In the genomic region with DNA sequence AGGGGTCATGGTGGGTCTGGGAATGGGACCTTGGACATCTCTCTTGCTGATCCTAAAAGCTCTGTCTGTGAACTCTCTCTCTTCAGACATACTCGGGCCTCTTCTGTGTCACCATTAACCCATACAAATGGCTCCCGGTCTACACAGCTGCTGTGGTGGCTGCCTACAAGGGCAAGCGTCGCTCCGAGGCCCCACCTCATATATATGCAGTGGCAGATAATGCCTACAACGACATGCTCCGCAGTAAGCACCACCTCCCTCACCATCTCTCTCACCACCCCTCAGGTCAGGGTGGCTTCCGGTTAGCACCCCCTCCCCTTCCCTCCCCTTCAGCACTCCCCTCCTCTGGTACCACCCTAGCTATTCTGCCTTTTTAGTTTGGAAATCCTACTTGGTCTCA, we compare ENCODE assay signal across 9 mouse cellular contexts. TPM values are rescaled to one million over a fixed set of nuclear protein-coding genes. Genes with fewer than 3 reads are reported as not detected.
DNase-seq lines count a peak whose midpoint lies in the region; ATAC-seq and TF ChIP-seq lines count a peak whose summit lies in the region.
"Had no signal": no experiment of that assay in that cellular context is flagged by ENCODE, and none has a peak within 500 bp of the region (broad histone marks: within the 10 kb centered on the region; RNA-seq: fewer than 3 reads in every experiment).

No protein-coding gene starts in this region.

- no peak overlapping the region for H3K27ac ChIP-seq in kidney, embryonic 15.5 days
- no peak overlapping the region for H3K27ac ChIP-seq in embryonic facial prominence, embryonic 14.5 days (replicated peaks; ENCODE audit: low read depth, low read length)
- no peak overlapping the region for H3K27ac ChIP-seq in limb, embryonic 10.5 days

- H3K79me2 ChIP-seq in myocyte (ENCODE audit: control insufficient read depth, insufficient read depth): no peaks in the 10 kb centered on the region

- H3K27me3 ChIP-seq in kidney, embryonic 15.5 days: 0 out of 2 replicates have a peak, but pooled peaks cover 6% of the 10 kb centered on the region
- no peaks in the 10 kb centered on the region for H3K27me3 ChIP-seq in embryonic facial prominence, embryonic 14.5 days (replicated peaks; ENCODE audit: control insufficient read depth, insufficient read depth, low read length)
- H3K27me3 ChIP-seq in limb, embryonic 10.5 days (ENCODE audit: low read depth, poor library complexity, severe bottlenecking): peaks cover 14% of the 10 kb centered on the region
- peaks cover 4% of the 10 kb centered on the region for H3K27me3 ChIP-seq in myocyte (ENCODE audit: control insufficient read depth, insufficient read depth, insufficient read length)

- no peak for ATAC-seq in kidney, embryonic 15.5 days (replicated peaks; ENCODE audit: low FRiP score)
- no peak for ATAC-seq in embryonic facial prominence, embryonic 14.5 days (ENCODE audit: low read depth)
- ATAC-seq in erythroid progenitor cell, adult 5-6 weeks (replicated peaks; ENCODE audit: low FRiP score, poor library complexity, severe bottlenecking): no peak
- ATAC-seq: Patski had no signal

- H3K9ac ChIP-seq in kidney, embryonic 15.5 days: no peak overlapping the region
- H3K9ac ChIP-seq in embryonic facial prominence, embryonic 14.5 days (ENCODE audit: low read depth, low read length): no peak overlapping the region

- TF ChIP-seq POLR2A in myocyte (IDR thresholded peaks at IDR 0.05; ENCODE audit: insufficient read length, low read depth): peak; percentile 32

- no peaks in the 10 kb centered on the region for H3K36me3 ChIP-seq in kidney, embryonic 15.5 days
- H3K36me3 ChIP-seq in embryonic facial prominence, embryonic 14.5 days (ENCODE audit: control insufficient read depth, insufficient read depth, low read length): no peaks in the 10 kb centered on the region
- H3K36me3 ChIP-seq in limb, embryonic 10.5 days: no peaks in the 10 kb centered on the region
- no peaks in the 10 kb centered on the region for H3K36me3 ChIP-seq in myocyte (ENCODE audit: control insufficient read depth, insufficient read depth)

- 66% methylated on average over 8 of the region's 8 CpGs for WGBS in kidney, embryonic 15.5 days
- WGBS in embryonic facial prominence, embryonic 14.5 days: 72% methylated on average over 8 of the region's 8 CpGs
- WGBS in limb, embryonic 10.5 days: 63% methylated on average over 8 of the region's 8 CpGs

- no peak overlapping the region for H3K4me3 ChIP-seq in kidney, embryonic 15.5 days (replicated peaks)
- H3K4me3 ChIP-seq in embryonic facial prominence, embryonic 14.5 days (ENCODE audit: low read depth, low read length): no peak overlapping the region
- peak overlapping the region; percentile 45 for H3K4me3 ChIP-seq in limb, embryonic 10.5 days
- H3K4me3 ChIP-seq in myocyte: peak overlapping the region; percentile 18

- peak overlapping the region; percentile 59 for H3K4me2 ChIP-seq in kidney, embryonic 15.5 days
- H3K4me2 ChIP-seq in embryonic facial prominence, embryonic 14.5 days (ENCODE audit: low read depth, low read length): peak overlapping the region; percentile 50; the same call in 1 of the 2 replicates
- H3K4me2 ChIP-seq in myocyte (ENCODE audit: low read depth): peak overlapping the region; percentile 84

- H3ac ChIP-seq in myocyte (ENCODE audit: control insufficient read depth, insufficient read length): no peak overlapping the region

- H3K9me3 ChIP-seq in kidney, embryonic 15.5 days (replicated peaks): no peaks in the 10 kb centered on the region
- no peaks in the 10 kb centered on the region for H3K9me3 ChIP-seq in embryonic facial prominence, embryonic 14.5 days (ENCODE audit: control insufficient read depth, low read length)
- no peaks in the 10 kb centered on the region for H3K9me3 ChIP-seq in limb, embryonic 10.5 days (replicated peaks)

- no peak for DNase-seq in kidney, adult 8-10 months
- DNase-seq in embryonic facial prominence, embryonic 14.5 days (ENCODE audit: low spot score): no peak
- DNase-seq in limb, embryonic 10.5 days (ENCODE audit: low spot score): no peak
- DNase-seq in yolk sac, embryonic 10.5 days (ENCODE audit: low spot score): no peak
- no peak for DNase-seq in right cerebral cortex, postnatal 36 days (ENCODE audit: low spot score in 2 of 2)

- H3K4me1 ChIP-seq in kidney, embryonic 15.5 days: peaks cover 9% of the 10 kb centered on the region
- 0 out of 2 replicates have a peak, but pooled peaks cover 4% of the 10 kb centered on the region for H3K4me1 ChIP-seq in embryonic facial prominence, embryonic 14.5 days (ENCODE audit: control insufficient read depth, insufficient read depth, low read length)
- peaks cover 14% of the 10 kb centered on the region for H3K4me1 ChIP-seq in limb, embryonic 10.5 days

TF ChIP-seq in myocyte, 11 proteins besides CTCF, POLR2A, EP300 and RAD21:
- TF ChIP-seq TCF3 (IDR thresholded peaks at IDR 0.05; ENCODE audit: insufficient read length, low read depth) (no peak), MAX (IDR thresholded peaks at IDR 0.05; ENCODE audit: low read depth) (no peak), E2F4 (IDR thresholded peaks at IDR 0.05; ENCODE audit: insufficient read depth) (no peak), REST (IDR thresholded peaks at IDR 0.05; ENCODE audit: insufficient read depth, insufficient read length) (no peak), MYOG (IDR thresholded peaks at IDR 0.05; ENCODE audit: control insufficient read depth in 1 of 3, insufficient read depth in 1 of 3, insufficient read length in 2 of 3, low read depth in 2 of 3) (no peak), MYOD1 (IDR thresholded peaks at IDR 0.05; ENCODE audit: control insufficient read depth in 1 of 3, insufficient read length in 2 of 3, low read depth in 2 of 3) (no peak), SRF (IDR thresholded peaks at IDR 0.05; ENCODE audit: control insufficient read depth, insufficient read length, low read depth) (no peak), CEBPB (IDR thresholded peaks at IDR 0.05; ENCODE audit: insufficient read depth, poor library complexity, severe bottlenecking) (no peak), TCF12 (IDR thresholded peaks at IDR 0.05; ENCODE audit: insufficient read depth, poor library complexity, severe bottlenecking) (no peak), USF1 (IDR thresholded peaks at IDR 0.05; ENCODE audit: low read depth) (no peak), POLR2AphosphoS2 (IDR thresholded peaks at IDR 0.05; ENCODE audit: insufficient read length, low read depth) (no peak)
TF ChIP-seq in myocyte: peak in this region for 0.

RNA-seq across cellular contexts. Expression of a gene that starts 2.9 kb away (rescaled TPM):
- 0.93 and 1.7 TPM in 2 replicates for polyA plus RNA-seq in kidney, embryonic 15.5 days (2015; fragmentation: Nextera tagmentation; extraction: Ambion mirVana)
- polyA plus RNA-seq in embryonic facial prominence, embryonic 14.5 days (2014; fragmentation: Nextera tagmentation; extraction: Ambion mirVana): 4.6 and 5.3 TPM in 2 replicates
- 0.36 and 0.63 TPM in 2 replicates for polyA plus RNA-seq in limb, embryonic 10.5 days (2016; fragmentation: Nextera tagmentation; extraction: Ambion mirVana)
- 12.2 TPM for polyA plus RNA-seq in myocyte (2012; fragmentation: generic; extraction: Trizol)
- not detected in 2 replicates for total RNA-seq in erythroid progenitor cell, adult 5-6 weeks (2015; ENCODE audit: low replicate concordance)
- total RNA-seq in erythroid progenitor cell, adult 5-6 weeks (2017; ENCODE audit: low replicate concordance): not detected in 2 replicates

RNA-seq across cellular contexts. Expression of a gene that starts 21.3 kb away (rescaled TPM):
- 40.1 and 45.0 TPM in 2 replicates for polyA plus RNA-seq in kidney, embryonic 15.5 days (2015; fragmentation: Nextera tagmentation; extraction: Ambion mirVana)
- polyA plus RNA-seq in embryonic facial prominence, embryonic 14.5 days (2014; fragmentation: Nextera tagmentation; extraction: Ambion mirVana): 27.1 and 27.6 TPM in 2 replicates
- polyA plus RNA-seq in limb, embryonic 10.5 days (2016; fragmentation: Nextera tagmentation; extraction: Ambion mirVana): 24.3 and 25.1 TPM in 2 replicates
- polyA plus RNA-seq in myocyte (2012; fragmentation: generic; extraction: Trizol): 55.3 TPM
- 2.9 and 7.1 TPM in 2 replicates for total RNA-seq in erythroid progenitor cell, adult 5-6 weeks (2015; ENCODE audit: low replicate concordance)
- total RNA-seq in erythroid progenitor cell, adult 5-6 weeks (2017; ENCODE audit: low replicate concordance): 5.6 and 9.6 TPM in 2 replicates

Comparison
In these comparisons a context has a peak if more than half of its experiments do, and no peak if none do; other contexts are left out.
1. H3K4me3 ChIP-seq: peak in limb, embryonic 10.5 days (single experiment) and myocyte (single experiment); none in kidney, embryonic 15.5 days (single experiment) and embryonic facial prominence, embryonic 14.5 days (single experiment).
2. Peak in every context shown above with its lines, with median percentiles within 50 percentile points of each other: H3K4me2 ChIP-seq.